Mouse (Mus musculus) E14TG2a.4 (cell line): ENCODE results near the gene Rcl1.

Source experiments
- H3K27me3 ChIP-seq: 2 replicates; pipeline ENCODE4 v1.6.1; 2014; ENCODE audit warnings: low read length, control low read depth; ENCODE audit not compliant: insufficient read depth
- H3K36me3 ChIP-seq: 2 replicates; pipeline ENCODE4 v1.6.1; 2014; ENCODE audit warnings: low read length, control low read depth; ENCODE audit not compliant: insufficient read depth
- H3K4me1 ChIP-seq: replicated peaks from 2 replicates; pipeline ENCODE4 v1.6.1; 2014; ENCODE audit warnings: low read depth, low read length, control low read depth
- H3K4me3 ChIP-seq: replicated peaks from 2 replicates; pipeline ENCODE4 v1.5.1; 2014; ENCODE audit warnings: mild to moderate bottlenecking, low read length
- H3K9me3 ChIP-seq: 2 replicates; pipeline ENCODE4 v1.6.1; 2014; ENCODE audit warnings: low read length, control low read depth
- CTCF ChIP-seq: conservative IDR thresholded peaks from 2 replicates; pipeline ENCODE4 v1.5.1; 2014; ENCODE audit warnings: low read length
- NANOG ChIP-seq: IDR thresholded peaks from 2 replicates; pipeline ENCODE4 v1.6.1; 2014; ENCODE audit warnings: borderline replicate concordance, low read length, mixed read lengths
- POU5F1 ChIP-seq: IDR thresholded peaks from 2 replicates; pipeline ENCODE4 v1.6.1; 2014; ENCODE audit warnings: low read length, borderline replicate concordance

Rcl1 gene

DNA sequence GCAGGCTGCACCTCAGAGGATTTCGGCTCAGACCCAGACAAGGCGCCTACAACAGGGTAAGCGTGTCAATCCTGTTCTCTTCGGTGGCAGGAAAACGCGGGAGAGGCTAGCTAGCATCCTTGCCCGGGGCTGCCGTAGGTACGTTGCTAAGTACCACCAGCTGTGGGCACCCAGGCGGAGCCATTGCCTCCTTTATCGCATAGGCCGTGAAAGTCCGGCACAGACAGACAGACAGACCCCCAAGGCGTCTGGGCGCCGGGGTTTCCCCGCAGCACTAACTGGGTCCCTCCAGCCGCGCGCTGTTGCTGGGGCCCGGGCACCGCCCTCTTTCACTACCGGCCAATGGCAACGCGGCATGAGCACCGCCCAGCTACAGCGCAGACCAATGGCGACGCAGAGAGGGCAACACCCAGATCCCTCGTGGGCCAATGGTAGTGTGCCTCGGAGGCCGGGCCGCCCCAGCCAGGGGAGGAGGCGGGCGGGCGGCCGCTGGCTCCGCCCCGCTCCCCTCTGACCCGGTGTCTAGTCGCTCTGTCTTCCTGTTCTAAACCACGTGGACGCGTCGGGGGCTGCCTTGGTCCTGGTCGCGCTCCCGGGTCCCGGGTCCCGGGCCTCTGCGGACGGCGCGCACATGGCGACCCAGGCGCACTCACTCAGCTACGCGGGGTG is at the start of gene Rcl1:
Rcl1 (plus strand) TSS at position 502 of the 669 bp plus-strand sequence.
- H3K4me3 ChIP-seq = peak within 1 kb of the TSS; percentile 99
- no peaks in the 10 kb centered on the region for H3K9me3 ChIP-seq
- H3K36me3 ChIP-seq = peaks cover 17% of the 10 kb centered on the region
- H3K27me3 ChIP-seq = peaks cover 4% of the 10 kb centered on the region; the same call in 1 of the 2 replicates
- TF ChIP-seq POU5F1 (no peak), NANOG (no peak), CTCF (no peak)
- peaks cover 47% of the 10 kb centered on the region for H3K4me1 ChIP-seq

- Histone ChIP-seq H3K27me3 (peaks cover 8% of the 10 kb centered on the region; the same call in 1 of the 2 replicates), H3K4me1 (peaks cover 59% of the 10 kb centered on the region), H3K4me3 (no peak overlapping the region), H3K36me3 (peaks cover 3% of the 10 kb centered on the region; the same call in 1 of the 2 replicates), H3K9me3 (no peaks in the 10 kb centered on the region)
- no peak for TF ChIP-seq CTCF
- TF ChIP-seq NANOG = no peak
- TF ChIP-seq POU5F1 = no peak
Measured at GRCm38 (mm10) chr19:29052786-29053185, 48.4 kb upstream of the Rcl1 start.

DNA sequence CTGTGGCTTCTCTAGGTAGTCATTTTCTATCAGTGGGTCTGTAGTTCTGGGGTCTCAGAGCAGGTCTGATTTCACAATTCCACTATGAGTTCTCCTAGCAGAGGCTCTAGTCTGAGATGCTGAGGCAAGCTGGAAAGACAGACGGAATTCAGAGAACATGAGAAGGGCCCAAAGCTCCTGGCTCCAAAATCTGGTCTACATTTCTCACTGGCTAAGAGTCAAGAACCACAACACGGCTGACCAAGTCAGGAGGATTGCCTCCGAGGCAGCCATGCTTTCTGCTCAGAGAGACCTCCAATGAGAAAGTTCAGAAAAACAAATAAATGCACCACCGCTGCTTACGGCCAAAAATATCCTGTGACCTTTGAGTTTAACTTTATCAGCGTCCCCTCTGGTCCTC is 46.6 kb upstream of the Rcl1 start:
- H3K4me1 ChIP-seq = peaks cover 66% of the 10 kb centered on the region
- no peak for TF ChIP-seq NANOG
- TF ChIP-seq CTCF = no peak
- H3K36me3 ChIP-seq = peaks cover 3% of the 10 kb centered on the region; the same call in 1 of the 2 replicates
- H3K4me3 ChIP-seq = no peak overlapping the region
- no peaks in the 10 kb centered on the region for H3K27me3 ChIP-seq
- H3K9me3 ChIP-seq = no peaks in the 10 kb centered on the region

- Histone ChIP-seq H3K4me1 (peaks cover 66% of the 10 kb centered on the region), H3K27me3 (no peaks in the 10 kb centered on the region), H3K4me3 (no peak overlapping the region), H3K36me3 (peaks cover 3% of the 10 kb centered on the region; the same call in 1 of the 2 replicates), H3K9me3 (no peaks in the 10 kb centered on the region)
- TF ChIP-seq NANOG (no peak), POU5F1 (no peak), CTCF (no peak)
Measured at GRCm38 (mm10) chr19:29055469-29055868, 45.7 kb upstream of the Rcl1 start.

DNA sequence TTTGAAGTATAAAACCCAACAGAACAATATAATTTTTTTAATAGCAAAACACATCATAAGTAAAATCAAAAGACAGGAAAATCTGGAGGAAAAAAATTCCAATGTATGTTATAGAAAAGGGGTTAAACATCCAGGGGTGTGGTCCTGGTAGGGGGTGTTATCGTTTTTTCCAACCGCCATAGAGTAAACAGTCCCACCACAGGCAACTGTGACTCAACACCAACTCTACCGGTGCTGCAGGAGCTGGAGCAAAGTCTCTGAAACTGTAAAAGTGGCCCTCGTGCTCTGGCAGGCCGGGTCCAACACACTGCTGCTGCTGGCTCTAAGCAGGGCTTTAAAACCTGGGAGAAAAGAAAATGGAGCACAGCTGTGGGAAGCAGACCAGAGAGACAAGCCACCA is 42.4 kb upstream of the Rcl1 start:
- peaks cover 3% of the 10 kb centered on the region; the same call in 1 of the 2 replicates for H3K36me3 ChIP-seq
- H3K27me3 ChIP-seq = no peaks in the 10 kb centered on the region
- H3K4me1 ChIP-seq = peaks cover 48% of the 10 kb centered on the region
- peak overlapping the region; percentile 75 for H3K4me3 ChIP-seq
- TF ChIP-seq NANOG (no peak), POU5F1 (no peak), CTCF (no peak)
- H3K9me3 ChIP-seq = no peaks in the 10 kb centered on the region

- TF ChIP-seq NANOG (no peak), CTCF (peak; percentile 56)
- H3K36me3 ChIP-seq = peaks cover 3% of the 10 kb centered on the region; the same call in 1 of the 2 replicates
Measured at GRCm38 (mm10) chr19:29059688-29060087, 41.5 kb upstream of the Rcl1 start.

DNA sequence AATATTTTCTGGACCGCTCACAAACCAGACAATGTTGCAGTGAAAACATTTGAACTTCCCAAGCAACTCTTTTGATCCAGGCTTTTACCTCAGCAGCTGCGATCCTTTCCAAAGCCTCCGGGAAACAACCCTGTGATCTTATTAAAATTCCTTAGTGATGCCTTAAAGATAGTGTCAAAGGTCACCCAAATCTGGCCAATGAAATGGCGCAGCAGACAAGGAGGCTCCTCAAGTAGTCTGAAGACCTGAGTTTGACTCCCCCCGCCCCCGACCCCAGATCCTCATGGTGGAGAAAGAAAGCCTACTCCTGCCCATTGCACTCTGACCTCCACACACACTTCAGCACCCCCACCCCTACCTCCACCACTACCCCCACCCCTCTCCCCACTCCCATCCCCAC is 40.9 kb upstream of the Rcl1 start:
- Histone ChIP-seq H3K4me3 (peak overlapping the region; percentile 23; the same call in 1 of the 2 replicates), H3K36me3 (peaks cover 3% of the 10 kb centered on the region; the same call in 1 of the 2 replicates), H3K9me3 (no peaks in the 10 kb centered on the region), H3K4me1 (peaks cover 58% of the 10 kb centered on the region), H3K27me3 (no peaks in the 10 kb centered on the region)
- TF ChIP-seq POU5F1 (no peak), NANOG (no peak)

More at GRCm38 (mm10) chr19:29059688-29060087, 41.5 kb upstream of the Rcl1 start:
- Histone ChIP-seq H3K4me1 (peaks cover 56% of the 10 kb centered on the region), H3K9me3 (no peaks in the 10 kb centered on the region), H3K4me3 (peak overlapping the region; percentile 23; the same call in 1 of the 2 replicates), H3K27me3 (no peaks in the 10 kb centered on the region)

DNA sequence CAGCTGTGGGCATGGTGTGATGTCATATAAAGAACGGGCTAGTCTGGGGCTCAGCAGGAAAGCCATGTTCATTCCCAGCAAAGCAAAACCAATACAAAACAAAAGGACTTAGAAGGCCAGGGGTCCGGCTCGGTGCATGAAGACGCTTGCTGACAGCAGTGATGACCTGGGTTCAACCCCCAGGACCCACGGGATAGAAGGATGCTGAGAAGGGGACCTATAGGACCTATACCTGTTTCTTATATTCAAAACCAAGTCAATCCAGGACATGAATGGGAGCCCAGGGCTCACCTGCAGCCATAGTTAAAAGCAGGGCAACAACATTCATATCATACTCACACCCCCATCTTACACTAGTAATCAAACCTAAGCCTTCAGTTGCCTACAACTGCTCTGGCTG is 38.2 kb upstream of the Rcl1 start:
- TF ChIP-seq NANOG = no peak
- no peak for TF ChIP-seq CTCF
- no peak for TF ChIP-seq POU5F1
- Histone ChIP-seq H3K27me3 (no peaks in the 10 kb centered on the region), H3K36me3 (no peaks in the 10 kb centered on the region), H3K4me1 (peaks cover 62% of the 10 kb centered on the region), H3K9me3 (no peaks in the 10 kb centered on the region), H3K4me3 (no peak overlapping the region)
